Mouse (Mus musculus): ENCODE measurements at regions not wholly inside any gene's neighbourhood (a gene's known extent, or its start where the extent isn't known, plus 50 kb on each side); places are given as distances from the start of the nearest gene placed in this dataset.
"Not testable (repeated sequence)": the region's sequence is repeated elsewhere in the genome, so short reads cannot be mapped to it uniquely, and the experiment has no call there.

DNA sequence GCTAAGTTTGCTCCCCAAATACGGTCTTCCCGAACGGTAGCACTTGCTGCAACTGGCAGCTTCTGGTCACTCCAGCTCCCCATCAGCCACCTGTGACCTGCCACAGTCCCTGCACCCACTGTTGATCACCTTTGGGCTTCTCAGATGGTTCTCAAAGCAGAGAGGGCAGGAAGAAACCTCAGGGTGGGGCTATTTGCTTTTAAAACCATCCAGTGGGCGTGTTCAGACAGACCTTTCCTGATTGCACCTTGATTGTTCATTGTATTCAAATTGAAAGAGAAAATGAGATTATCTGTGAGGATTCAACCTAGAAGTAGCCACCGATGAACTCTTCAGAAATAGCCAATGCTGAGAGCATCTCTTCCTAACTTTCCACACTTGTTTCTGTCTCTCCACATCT, 60.3 kb upstream of the Lrpprc start:
- ATAC-seq (ENCODE audit: low FRiP score, low read depth) = no peak
- no peak overlapping the region for H3K27ac ChIP-seq (replicated peaks; ENCODE audit: low read depth, low read length)
- H3K4me2 ChIP-seq (replicated peaks; ENCODE audit: low read depth, low read length, severe bottlenecking) = no peak overlapping the region
- 0 out of 2 replicates have a peak, but pooled peaks cover under 1% of the 10 kb centered on the region for H3K4me1 ChIP-seq (ENCODE audit: control insufficient read depth, insufficient read depth, low read length)
- H3K9ac ChIP-seq (ENCODE audit: low read depth, low read length, severe bottlenecking) = no peak overlapping the region
- no peak for DNase-seq (ENCODE audit: low spot score)
- no peak for TF ChIP-seq POLR2A (IDR thresholded peaks at IDR 0.05; ENCODE audit: borderline replicate concordance, extremely low read depth, insufficient read depth, insufficient read length)
- no peak overlapping the region for H3K4me3 ChIP-seq (replicated peaks; ENCODE audit: low read length)
- WGBS = 86% methylated on average over 5 of the region's 5 CpGs
- H3K27me3 ChIP-seq (ENCODE audit: control insufficient read depth, insufficient read depth, low read length) = no peaks in the 10 kb centered on the region
- no peaks in the 10 kb centered on the region for H3K9me3 ChIP-seq (ENCODE audit: control insufficient read depth, low read length)
- H3K36me3 ChIP-seq (ENCODE audit: control insufficient read depth, insufficient read depth, low read length) = no peaks in the 10 kb centered on the region

DNA sequence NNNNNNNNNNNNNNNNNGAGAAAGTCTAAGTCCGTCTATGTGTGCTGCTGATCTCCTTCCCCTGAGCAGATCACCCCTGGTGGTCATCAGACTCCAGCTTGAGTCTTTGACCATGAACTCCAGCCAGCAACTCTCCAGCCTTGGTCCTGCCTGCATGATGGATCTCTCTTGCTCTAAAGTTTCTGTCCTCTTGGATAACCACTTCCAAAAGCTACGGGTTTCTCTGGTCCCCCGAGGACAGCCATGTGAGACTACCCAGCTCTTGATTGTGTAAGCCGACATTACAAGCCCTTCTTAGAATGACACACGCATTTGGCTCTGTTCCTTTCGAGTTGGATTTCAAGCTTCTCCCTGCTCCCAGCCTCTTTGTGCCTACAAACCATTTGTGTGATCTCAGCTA, 66.4 kb upstream of the Lrpprc start:
- Histone ChIP-seq H3K9ac (ENCODE audit: low read depth, low read length, severe bottlenecking) (no peak overlapping the region), H3K27ac (replicated peaks; ENCODE audit: low read depth, low read length) (no peak overlapping the region), H3K9me3 (ENCODE audit: control insufficient read depth, low read length) (no peaks in the 10 kb centered on the region), H3K4me1 (ENCODE audit: control insufficient read depth, insufficient read depth, low read length) (0 out of 2 replicates have a peak, but pooled peaks cover 3% of the 10 kb centered on the region), H3K4me2 (replicated peaks; ENCODE audit: low read depth, low read length, severe bottlenecking) (no peak overlapping the region), H3K4me3 (replicated peaks; ENCODE audit: low read length) (no peak overlapping the region), H3K36me3 (ENCODE audit: control insufficient read depth, insufficient read depth, low read length) (no peaks in the 10 kb centered on the region), H3K27me3 (ENCODE audit: control insufficient read depth, insufficient read depth, low read length) (no peaks in the 10 kb centered on the region)
- WGBS = 85% methylated on average over 6 of the region's 6 CpGs
- ATAC-seq (ENCODE audit: low FRiP score, low read depth) = no peak
- TF ChIP-seq POLR2A (IDR thresholded peaks at IDR 0.05; ENCODE audit: borderline replicate concordance, extremely low read depth, insufficient read depth, insufficient read length) = no peak
- no peak for DNase-seq (ENCODE audit: low spot score)

DNA sequence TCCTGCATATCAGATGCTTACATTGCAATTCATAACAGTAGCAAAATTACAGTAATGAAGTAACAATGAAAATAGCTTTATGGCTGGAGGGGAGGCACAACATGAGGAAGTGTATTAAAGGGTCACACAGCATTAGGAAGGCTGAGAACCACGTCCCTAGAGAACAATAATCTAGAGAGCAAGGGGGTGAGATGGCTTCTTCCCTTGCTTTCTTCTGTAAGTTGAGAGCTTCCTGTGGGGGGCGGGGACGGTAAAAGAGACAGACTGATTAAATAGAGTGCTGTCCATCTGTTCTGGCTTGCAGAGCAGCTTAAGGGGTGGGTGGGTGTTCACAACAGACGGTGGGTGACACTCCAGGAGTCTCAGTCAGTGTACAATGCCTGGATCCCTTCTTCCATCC, 68.2 kb upstream of the Lrpprc start:
- Histone ChIP-seq H3K4me2 (replicated peaks; ENCODE audit: low read depth, low read length, severe bottlenecking) (no peak overlapping the region), H3K4me3 (replicated peaks; ENCODE audit: low read length) (no peak overlapping the region), H3K27me3 (ENCODE audit: control insufficient read depth, insufficient read depth, low read length) (no peaks in the 10 kb centered on the region), H3K36me3 (ENCODE audit: control insufficient read depth, insufficient read depth, low read length) (no peaks in the 10 kb centered on the region), H3K4me1 (ENCODE audit: control insufficient read depth, insufficient read depth, low read length) (0 out of 2 replicates have a peak, but pooled peaks cover 3% of the 10 kb centered on the region), H3K27ac (replicated peaks; ENCODE audit: low read depth, low read length) (no peak overlapping the region), H3K9ac (ENCODE audit: low read depth, low read length, severe bottlenecking) (no peak overlapping the region), H3K9me3 (ENCODE audit: control insufficient read depth, low read length) (no peaks in the 10 kb centered on the region)
- ATAC-seq (ENCODE audit: low FRiP score, low read depth) (no peak), DNase-seq (ENCODE audit: low spot score) (no peak)
- WGBS = 16% methylated on average over 4 of the region's 4 CpGs
- TF ChIP-seq POLR2A (IDR thresholded peaks at IDR 0.05; ENCODE audit: borderline replicate concordance, extremely low read depth, insufficient read depth, insufficient read length) = no peak

DNA sequence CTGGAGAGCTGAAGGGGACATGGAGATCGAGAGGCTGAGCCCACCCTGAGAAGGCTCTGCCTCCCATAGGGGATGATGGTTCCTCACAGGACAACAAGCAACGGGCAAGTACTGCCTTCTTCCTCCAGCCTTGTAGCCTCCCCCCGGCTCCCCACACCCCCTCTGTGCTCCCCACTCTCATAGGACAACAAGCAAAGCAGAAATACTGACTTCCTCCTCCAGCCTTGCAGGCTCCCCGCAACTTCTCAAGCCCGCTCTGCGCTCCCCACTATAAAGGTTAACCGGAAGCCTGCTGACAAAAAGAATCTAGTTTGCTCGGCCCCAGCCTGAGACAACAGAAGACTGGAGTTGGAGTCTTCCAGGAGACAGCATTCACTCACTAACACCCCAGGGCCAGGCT, 69.3 kb upstream of the Lrpprc start:
- no peaks in the 10 kb centered on the region for H3K36me3 ChIP-seq (ENCODE audit: control insufficient read depth, insufficient read depth, low read length)
- no peak overlapping the region for H3K4me3 ChIP-seq (replicated peaks; ENCODE audit: low read length)
- ATAC-seq (ENCODE audit: low FRiP score, low read depth) = no peak
- no peaks in the 10 kb centered on the region for H3K27me3 ChIP-seq (ENCODE audit: control insufficient read depth, insufficient read depth, low read length)
- H3K4me1 ChIP-seq (ENCODE audit: control insufficient read depth, insufficient read depth, low read length) = 0 out of 2 replicates have a peak, but pooled peaks cover 3% of the 10 kb centered on the region
- H3K27ac ChIP-seq (replicated peaks; ENCODE audit: low read depth, low read length) = no peak overlapping the region
- no peak overlapping the region for H3K9ac ChIP-seq (ENCODE audit: low read depth, low read length, severe bottlenecking)
- no peak for DNase-seq (ENCODE audit: low spot score)
- WGBS = 56% methylated on average over 7 of the region's 8 CpGs
- no peak for TF ChIP-seq POLR2A (IDR thresholded peaks at IDR 0.05; ENCODE audit: borderline replicate concordance, extremely low read depth, insufficient read depth, insufficient read length)
- no peaks in the 10 kb centered on the region for H3K9me3 ChIP-seq (ENCODE audit: control insufficient read depth, low read length)
- no peak overlapping the region for H3K4me2 ChIP-seq (replicated peaks; ENCODE audit: low read depth, low read length, severe bottlenecking)

DNA sequence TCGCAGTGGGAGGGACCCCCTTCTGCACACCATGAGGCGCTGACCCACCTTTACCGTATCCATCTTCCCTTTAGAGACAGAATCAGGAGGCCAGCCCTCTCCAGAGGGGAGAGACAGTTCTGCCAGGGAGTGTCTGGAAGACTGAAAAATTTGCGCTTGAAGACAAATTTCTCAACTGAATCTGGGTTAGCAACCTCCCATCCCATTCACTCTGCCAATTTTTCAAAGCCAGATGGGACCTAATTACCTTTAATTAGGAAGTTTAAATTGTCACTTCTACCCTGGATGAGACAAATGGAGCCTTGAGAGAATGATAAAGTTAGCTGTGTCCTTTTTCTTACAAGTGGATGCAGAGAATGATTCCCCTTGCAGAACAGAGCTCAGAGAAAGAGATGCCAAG, 70.2 kb upstream of the Lrpprc start:
- Histone ChIP-seq H3K9ac (ENCODE audit: low read depth, low read length, severe bottlenecking) (no peak overlapping the region), H3K27me3 (ENCODE audit: control insufficient read depth, insufficient read depth, low read length) (no peaks in the 10 kb centered on the region), H3K9me3 (ENCODE audit: control insufficient read depth, low read length) (no peaks in the 10 kb centered on the region), H3K27ac (replicated peaks; ENCODE audit: low read depth, low read length) (no peak overlapping the region), H3K36me3 (ENCODE audit: control insufficient read depth, insufficient read depth, low read length) (no peaks in the 10 kb centered on the region), H3K4me1 (ENCODE audit: control insufficient read depth, insufficient read depth, low read length) (0 out of 2 replicates have a peak, but pooled peaks cover 3% of the 10 kb centered on the region), H3K4me3 (replicated peaks; ENCODE audit: low read length) (no peak overlapping the region), H3K4me2 (replicated peaks; ENCODE audit: low read depth, low read length, severe bottlenecking) (no peak overlapping the region)
- no peak for TF ChIP-seq POLR2A (IDR thresholded peaks at IDR 0.05; ENCODE audit: borderline replicate concordance, extremely low read depth, insufficient read depth, insufficient read length)
- DNase-seq (ENCODE audit: low spot score) (no peak), ATAC-seq (ENCODE audit: low FRiP score, low read depth) (no peak)
- 59% methylated on average over 4 of the region's 4 CpGs for WGBS

DNA sequence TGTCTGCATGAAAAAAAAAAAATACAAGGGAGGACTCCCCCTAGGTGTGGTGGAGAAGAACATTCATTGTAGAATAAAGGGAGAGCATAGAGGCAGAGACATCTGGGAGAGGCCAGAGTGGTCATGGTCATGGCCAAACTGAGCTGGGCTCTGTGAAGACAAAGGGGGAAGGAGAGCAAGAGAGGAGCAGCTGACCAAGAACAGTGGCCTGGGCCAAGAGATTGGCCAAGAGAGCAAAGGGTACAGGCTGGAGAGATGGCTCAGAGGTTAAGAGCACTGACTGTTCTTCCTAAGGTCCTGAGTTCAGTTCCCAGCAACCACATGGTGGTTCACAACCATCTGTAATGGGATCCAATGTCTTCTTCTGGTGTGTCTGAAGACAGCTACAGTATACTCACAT, 73.6 kb upstream of the Lrpprc start:
- H3K4me1 ChIP-seq (ENCODE audit: control insufficient read depth, insufficient read depth, low read length); H3K27ac ChIP-seq (replicated peaks; ENCODE audit: low read depth, low read length); ATAC-seq (ENCODE audit: low FRiP score, low read depth); DNase-seq (ENCODE audit: low spot score); H3K4me3 ChIP-seq (replicated peaks; ENCODE audit: low read length); H3K36me3 ChIP-seq (ENCODE audit: control insufficient read depth, insufficient read depth, low read length); H3K9me3 ChIP-seq (ENCODE audit: control insufficient read depth, low read length); H3K9ac ChIP-seq (ENCODE audit: low read depth, low read length, severe bottlenecking); H3K4me2 ChIP-seq (replicated peaks; ENCODE audit: low read depth, low read length, severe bottlenecking); H3K27me3 ChIP-seq (ENCODE audit: control insufficient read depth, insufficient read depth, low read length): not testable (repeated sequence)

Data from limb, embryonic 14.5 days (tissue).